In the genomic region with DNA sequence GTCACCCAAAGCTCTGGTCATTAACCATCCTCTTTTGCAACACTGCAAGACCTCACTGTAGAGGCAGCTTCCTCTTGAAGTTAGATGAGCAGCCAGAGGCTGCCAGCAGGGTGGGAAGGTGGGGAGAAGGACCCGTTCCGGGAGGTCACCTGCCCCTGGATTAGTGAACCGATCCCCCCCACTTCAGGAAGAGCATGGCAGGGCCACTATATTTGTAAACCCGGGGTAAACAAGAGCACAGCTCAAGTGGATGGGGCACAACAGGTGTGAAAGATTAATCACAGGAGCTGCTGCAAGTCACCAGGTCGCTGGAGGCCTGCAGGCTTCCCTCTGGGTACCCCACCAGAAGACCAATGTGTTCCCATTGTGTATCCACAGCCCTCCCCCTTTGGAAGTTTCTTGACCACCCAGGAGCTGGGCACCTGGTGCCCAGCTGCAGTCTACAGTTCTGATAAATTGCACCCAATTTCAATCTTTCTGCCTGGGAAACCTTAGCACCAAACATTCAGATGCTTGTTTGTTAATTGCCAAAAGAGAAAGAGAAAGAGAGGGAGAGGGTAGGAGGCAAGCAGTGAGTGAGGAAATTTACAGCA, we compare ENCODE assay signal across 10 mouse cellular contexts. TPM values are rescaled to one million over a fixed set of nuclear protein-coding genes. Genes with fewer than 3 reads are reported as not detected.
DNase-seq lines count a peak whose midpoint lies in the region; ATAC-seq and TF ChIP-seq lines count a peak whose summit lies in the region.
"Had no signal": no experiment of that assay in that cellular context is flagged by ENCODE, and none has a peak within 500 bp of the region (broad histone marks: within the 10 kb centered on the region; RNA-seq: fewer than 3 reads in every experiment).

No protein-coding gene starts in this region.

- peak overlapping the region; percentile 90 for H3K4me2 ChIP-seq in hindbrain, embryonic 13.5 days
- peak overlapping the region; percentile 96 for H3K4me2 ChIP-seq in midbrain, embryonic 14.5 days (ENCODE audit: low read length)

- WGBS in embryonic facial prominence, embryonic 10.5 days, result 33% methylated on average over 5 of the region's 5 CpGs
- WGBS in hindbrain, embryonic 13.5 days, result 43% methylated on average over 5 of the region's 5 CpGs
- 47% methylated on average over 5 of the region's 5 CpGs for WGBS in midbrain, embryonic 14.5 days

- H3K27ac ChIP-seq in embryonic facial prominence, embryonic 10.5 days (replicated peaks), result 0 out of 2 replicates have a peak overlapping the region, but pooled peaks have one; percentile 15
- peak overlapping the region; percentile 94 for H3K27ac ChIP-seq in hindbrain, embryonic 13.5 days
- H3K27ac ChIP-seq in midbrain, embryonic 14.5 days (replicated peaks; ENCODE audit: low read depth, low read length), result peak overlapping the region; percentile 88; the same call in 1 of the 2 replicates

- 0 out of 2 replicates have a peak, but pooled peaks have one; percentile 3 for ATAC-seq in hindbrain, embryonic 13.5 days (ENCODE audit: low FRiP score)
- no peak for ATAC-seq in midbrain, embryonic 14.5 days (ENCODE audit: low FRiP score, low TSS enrichment)
- no peak for ATAC-seq in inflammation-experienced regulatory T-cells, adult 6 months

- DNase-seq in brain, embryonic 14.5 days (ENCODE audit: low read depth), result peak; percentile 18
- DNase-seq in embryonic facial prominence, embryonic 10.5 days (ENCODE audit: low spot score), result peak; percentile 10
- peak; percentile 5 for DNase-seq in midbrain, embryonic 14.5 days
- no peak for DNase-seq in adrenal gland, adult 2 months
- no peak for DNase-seq in adrenal gland, postnatal 4 days (ENCODE audit: low spot score in 2 of 2)
- no peak for DNase-seq in thymus, postnatal 36 days
- DNase-seq: kidney, adult 2 months had no signal

- peaks cover 26% of the 10 kb centered on the region for H3K4me1 ChIP-seq in embryonic facial prominence, embryonic 10.5 days
- H3K4me1 ChIP-seq in hindbrain, embryonic 13.5 days (replicated peaks), result peaks cover 23% of the 10 kb centered on the region
- H3K4me1 ChIP-seq in midbrain, embryonic 14.5 days (ENCODE audit: control insufficient read depth, insufficient read depth, low read length), result peaks cover 17% of the 10 kb centered on the region

- H3K9me3 ChIP-seq in embryonic facial prominence, embryonic 10.5 days, result no peaks in the 10 kb centered on the region
- no peaks in the 10 kb centered on the region for H3K9me3 ChIP-seq in hindbrain, embryonic 13.5 days
- H3K9me3 ChIP-seq in midbrain, embryonic 14.5 days (ENCODE audit: control insufficient read depth, low read length), result no peaks in the 10 kb centered on the region

- no peaks in the 10 kb centered on the region for H3K36me3 ChIP-seq in embryonic facial prominence, embryonic 10.5 days (replicated peaks)
- no peaks in the 10 kb centered on the region for H3K36me3 ChIP-seq in hindbrain, embryonic 13.5 days
- H3K36me3 ChIP-seq in midbrain, embryonic 14.5 days (ENCODE audit: control insufficient read depth, insufficient read depth, low read length), result no peaks in the 10 kb centered on the region

- H3K4me3 ChIP-seq in embryonic facial prominence, embryonic 10.5 days, result no peak overlapping the region
- H3K4me3 ChIP-seq in hindbrain, embryonic 13.5 days, result peak overlapping the region; percentile 72
- H3K4me3 ChIP-seq in midbrain, embryonic 14.5 days (replicated peaks; ENCODE audit: low read depth, low read length), result peak overlapping the region; percentile 80

- TF ChIP-seq POLR2A in brain, embryonic 14.5 days (IDR thresholded peaks at IDR 0.05; ENCODE audit: borderline replicate concordance, extremely low read depth, insufficient read depth, insufficient read length, poor library complexity, severe bottlenecking), result no peak

- H3K9ac ChIP-seq in hindbrain, embryonic 13.5 days, result peak overlapping the region; percentile 67
- H3K9ac ChIP-seq in midbrain, embryonic 14.5 days (replicated peaks; ENCODE audit: low read length), result no peak overlapping the region; the same call in 1 of the 2 replicates

- no peak for TF ChIP-seq CTCF in brain, embryonic 14.5 days (IDR thresholded peaks at IDR 0.05; ENCODE audit: borderline replicate concordance, extremely low read depth, insufficient read depth, insufficient read length)

- peaks cover 61% of the 10 kb centered on the region for H3K27me3 ChIP-seq in embryonic facial prominence, embryonic 10.5 days (replicated peaks; ENCODE audit: low read depth, poor library complexity, severe bottlenecking)
- peaks cover 16% of the 10 kb centered on the region for H3K27me3 ChIP-seq in hindbrain, embryonic 13.5 days
- H3K27me3 ChIP-seq in midbrain, embryonic 14.5 days (ENCODE audit: control insufficient read depth, insufficient read depth, low read length), result no peaks in the 10 kb centered on the region

RNA-seq across cellular contexts. Expression of a gene that starts 1.8 kb away (rescaled TPM):
- 6.2 and 11.7 TPM in 2 replicates for polyA plus RNA-seq in brain, embryonic 14.5 days (2012; rRNA removed)
- 0.91 and 1.1 TPM in 2 replicates for polyA plus RNA-seq in embryonic facial prominence, embryonic 10.5 days (2016; fragmentation: Nextera tagmentation; extraction: Ambion mirVana)
- polyA plus RNA-seq in hindbrain, embryonic 13.5 days (2015; fragmentation: Nextera tagmentation; extraction: Ambion mirVana), result 4.9 and 5.2 TPM in 2 replicates
- polyA plus RNA-seq in midbrain, embryonic 14.5 days (2014; fragmentation: Nextera tagmentation; extraction: Ambion mirVana), result 6.1 and 6.8 TPM in 2 replicates
- total RNA-seq in adrenal gland, adult 2 months (2021), result 1 to 10 TPM in 1 of 2 experiments, under 1 TPM in 1; 0.52 to 1.8 TPM
- polyA plus RNA-seq in adrenal gland, adult 2 months (2012; rRNA removed), result 0.41 and 0.42 TPM in 2 replicates
- 1 to 10 TPM; 2.2 to 3.1 TPM for total RNA-seq in adrenal gland, postnatal 4 days (2021)
- polyA plus RNA-seq in inflammation-experienced regulatory T-cells, adult 6 months (2017; shearing (Covaris generic)), result not detected
- total RNA-seq: neutrophil, adult 5-6 weeks had no signal

RNA-seq across cellular contexts. Expression of a gene that starts 48.1 kb away (rescaled TPM):
- polyA plus RNA-seq in brain, embryonic 14.5 days (2012; rRNA removed), result 0.97 and 1.6 TPM in 2 replicates
- polyA plus RNA-seq in embryonic facial prominence, embryonic 10.5 days (2016; fragmentation: Nextera tagmentation; extraction: Ambion mirVana), result 0.10 and 0.35 TPM in 2 replicates
- 0.34 and 0.48 TPM in 2 replicates for polyA plus RNA-seq in hindbrain, embryonic 13.5 days (2015; fragmentation: Nextera tagmentation; extraction: Ambion mirVana)
- 0.32 and 0.39 TPM in 2 replicates for polyA plus RNA-seq in midbrain, embryonic 14.5 days (2014; fragmentation: Nextera tagmentation; extraction: Ambion mirVana)
- total RNA-seq in adrenal gland, adult 2 months (2021), result 1 to 10 TPM in 1 of 2 experiments, under 1 TPM in 1; 0.83 to 1.4 TPM
- polyA plus RNA-seq in adrenal gland, adult 2 months (2012; rRNA removed), result 0.10 and 0.16 TPM in 2 replicates
- 1 to 10 TPM; 1.1 to 1.5 TPM for total RNA-seq in adrenal gland, postnatal 4 days (2021)
- under 1 TPM; 0.28 to 0.79 (median 0.40) TPM for polyA plus RNA-seq in inflammation-experienced regulatory T-cells, adult 6 months (2017; shearing (Covaris generic))

Comparison
In these comparisons a context has a peak if more than half of its experiments do, and no peak if none do; other contexts are left out.
1. DNase-seq: peak in brain, embryonic 14.5 days (single experiment), embryonic facial prominence, embryonic 10.5 days (single experiment) and midbrain, embryonic 14.5 days (single experiment); none in adrenal gland, adult 2 months (single experiment), adrenal gland, postnatal 4 days (0 of 2) and thymus, postnatal 36 days (0 of 2).
2. H3K27ac ChIP-seq: peak in every context shown above with its lines; median percentile 94 in hindbrain, embryonic 13.5 days; 88 in midbrain, embryonic 14.5 days; 15 in embryonic facial prominence, embryonic 10.5 days.